Mouse (Mus musculus): ENCODE data around the gene Gal3st2c.
"Not testable (repeated sequence)": the region's sequence is repeated elsewhere in the genome, so short reads cannot be mapped to it uniquely, and the experiment has no call there.

GRCm38 (mm10) chr1:93991491-93991890, 1.2 kb downstream of the Gal3st2c start:
- not testable (repeated sequence) for TF ChIP-seq USF1 (IDR thresholded peaks at IDR 0.05; ENCODE audit: low read depth, low read length); POLR2A (IDR thresholded peaks at IDR 0.05; ENCODE audit: low read depth, low read length); CTCF (conservative IDR thresholded peaks at IDR 0.05 in 1 of 2, IDR thresholded peaks at IDR 0.05 in 1 of 2; ENCODE audit: low read depth in 2 of 2, low read length in 2 of 2)

Measured in CH12.LX (cell line).